Mouse (Mus musculus) lung, adult 2 months (tissue): ENCODE results near the gene Spata16.

ENCODE experiments used
- CTCF ChIP-seq: fragments of 200-500 bp; IDR thresholded peaks from 2 replicates; pipeline ENCODE4 v1.5.1; 2011; ENCODE audit warnings: mild to moderate bottlenecking, low read length, control low read depth; ENCODE audit not compliant: insufficient read depth
- POLR2A ChIP-seq: fragments of 200-500 bp; IDR thresholded peaks from 2 replicates; pipeline ENCODE4 v1.6.1; 2011; ENCODE audit warnings: low read depth, mild to moderate bottlenecking, control low read depth, low read length, borderline replicate concordance; ENCODE audit errors: extremely low read depth

GRCm38 (mm10) chr3:26641351-26642249, 4.2 kb downstream of the Spata16 start:
- TF ChIP-seq CTCF (no peak), POLR2A (no peak)
